Mouse (Mus musculus) neutrophil, adult 5-6 weeks (primary cell): ENCODE measurements around the gene Usp2. TPM values are rescaled to one million over a fixed set of nuclear protein-coding genes. Genes with fewer than 3 reads are reported as not detected.

Experiments used
- ATAC-seq: fragments of 151-379, 151-347 bp; 2 replicates; pipeline ENCODE4 v1.8.0; 2017; ENCODE audit warnings: mild to moderate bottlenecking, moderate TSS enrichment; ENCODE audit not compliant: insufficient number of reproducible peaks, poor library complexity, low FRiP score, severe bottlenecking; ENCODE audit errors: extremely low read depth
- total RNA-seq: library from RNA; stranded (forward); fragments of 200-1000 nt; gene quantifications from 2 replicates; pipeline ENCODE4 v1.2.3, GENCODE M21; 2017

Usp2 gene
- total RNA-seq, 1 experiment from 2014 or later = 0.81 TPM

DNA sequence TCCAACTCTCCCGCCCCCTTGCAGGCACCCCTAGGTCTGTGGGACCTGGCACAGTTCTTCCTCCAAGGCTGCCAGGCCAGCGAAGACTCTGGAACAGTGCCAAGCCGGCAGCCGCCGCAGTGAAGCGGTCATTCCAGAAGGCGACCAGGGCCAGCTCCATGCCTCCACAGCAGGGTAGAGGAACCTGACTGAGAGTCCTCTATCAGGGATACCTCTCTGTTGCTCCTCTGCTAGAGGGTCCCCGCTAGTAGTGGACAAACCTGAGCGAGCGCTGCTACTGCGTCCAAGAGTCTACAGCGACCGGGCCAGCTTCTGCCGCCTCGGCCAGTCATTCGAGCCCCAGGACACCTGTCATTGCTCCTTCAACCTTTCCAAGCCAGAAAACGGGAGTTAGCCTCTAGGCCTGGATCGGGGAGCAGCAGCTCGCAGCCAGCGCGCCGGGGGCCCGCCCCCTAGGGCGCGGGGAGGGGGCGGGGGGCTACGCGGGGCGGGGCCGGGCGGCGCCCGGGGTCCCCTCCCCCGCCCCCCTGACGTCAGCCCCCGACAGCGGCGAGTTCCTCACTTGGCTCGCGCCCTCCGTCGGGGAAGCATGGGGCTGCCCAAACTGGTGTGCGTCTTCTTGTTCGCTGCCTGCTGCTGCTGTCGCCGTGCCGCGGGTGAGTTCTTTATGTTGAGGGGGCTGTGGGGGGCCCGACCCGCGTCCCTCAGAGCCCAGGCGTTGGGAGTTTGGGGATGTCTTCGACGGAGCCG is 67.5 kb downstream of the Usp2 start, which contains the start of gene Mcam:
Mcam (plus strand) TSS at position 369 of the 750 bp plus-strand sequence.
- no peak for ATAC-seq

- no peak for ATAC-seq
Observed at GRCm38 (mm10) chr9:44134851-44135730, 68.3 kb downstream of the Usp2 start.

GRCm38 (mm10) chr9:44135731-44136411 is 69.0 kb downstream of the Usp2 start:
- no peak for ATAC-seq

- ATAC-seq = no peak
Observed at GRCm38 (mm10) chr9:44137846-44138245, 71.0 kb downstream of the Usp2 start.

DNA sequence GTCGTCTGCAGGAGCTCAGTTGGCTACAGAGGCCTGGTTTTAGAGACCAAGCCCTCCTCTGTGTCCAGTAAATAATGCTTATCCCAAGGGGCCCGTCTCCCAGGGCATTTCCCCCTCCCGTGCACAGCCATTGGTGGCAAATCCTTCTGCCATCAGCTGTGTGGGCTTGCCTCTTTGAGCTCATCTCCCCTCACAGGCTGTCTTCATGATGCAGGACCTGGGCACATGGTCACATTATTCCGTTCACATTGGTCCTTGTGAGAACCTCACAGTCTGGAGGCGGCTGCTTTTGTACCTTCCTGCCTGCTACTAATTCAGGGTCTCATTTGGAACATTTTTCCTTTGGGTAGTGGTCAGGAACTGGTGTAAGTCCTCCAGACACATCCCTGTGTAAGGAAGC is 75.1 kb downstream of the Usp2 start:
- no peak for ATAC-seq

GRCm38 (mm10) chr9:44143421-44143820 is 76.6 kb downstream of the Usp2 start:
- ATAC-seq = no peak

- ATAC-seq = no peak
Observed at GRCm38 (mm10) chr9:44144023-44144717, 77.3 kb downstream of the Usp2 start.

DNA sequence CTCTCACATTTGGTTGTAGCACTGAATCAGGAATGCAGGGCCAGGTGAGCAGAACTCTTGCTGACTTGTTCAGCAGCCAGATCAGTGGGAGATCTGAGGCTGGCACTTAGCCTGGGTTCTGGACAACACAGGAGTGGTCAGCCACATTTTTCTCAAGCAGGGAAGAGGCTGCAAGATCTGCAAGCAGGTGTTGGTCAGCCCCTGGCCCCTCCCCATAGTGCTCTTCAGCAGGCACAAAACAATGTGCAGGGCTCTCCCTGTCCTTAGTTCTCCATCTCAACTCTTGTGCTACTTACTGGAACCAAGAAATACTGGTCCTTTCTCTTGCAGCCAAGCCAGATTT is 77.9 kb downstream of the Usp2 start:
- no peak for ATAC-seq

Other genes with a start within 250 kb of the Usp2 start
- 47.0 and 50.7 TPM in 2 replicates for gene Thy1, start 23.6 kb upstream of the Usp2 start, total RNA-seq
- gene Mfrp, start 34.7 kb downstream of the Usp2 start, total RNA-seq = not detected in 2 replicates
- gene C1qtnf5, start 40.2 kb downstream of the Usp2 start, total RNA-seq = not detected in 2 replicates
- gene Gm49380, start 46.5 kb downstream of the Usp2 start, total RNA-seq = not detected in 2 replicates
- 3.8 and 7.2 TPM in 2 replicates for gene Rnf26, start 46.5 kb downstream of the Usp2 start, total RNA-seq
- gene Mcam, start 67.4 kb downstream of the Usp2 start, total RNA-seq = 2.1 and 2.7 TPM in 2 replicates
- 89.2 and 92.0 TPM in 2 replicates for gene Cbl, start 167.0 kb downstream of the Usp2 start, total RNA-seq
- gene Ccdc153, start 173.7 kb downstream of the Usp2 start, total RNA-seq = not detected in 2 replicates
- gene Pdzd3, start 184.4 kb downstream of the Usp2 start, total RNA-seq = 1.0 and 1.6 TPM in 2 replicates
- 10.3 and 12.6 TPM in 2 replicates for gene Nlrx1, start 201.6 kb downstream of the Usp2 start, total RNA-seq
- gene Abcg4, start 221.6 kb downstream of the Usp2 start, total RNA-seq = 1.4 TPM in 1 of 2 replicates, not detected in the other
- gene Hinfp, start 238.7 kb downstream of the Usp2 start, total RNA-seq = 32.0 and 46.7 TPM in 2 replicates